Mouse (Mus musculus): ENCODE results near the gene Mfsd6.

GRCm38 (mm10) chr1:52702738-52703491 is 24.3 kb downstream of the Mfsd6 start:
- TF ChIP-seq CTCF (IDR thresholded peaks at IDR 0.05 in 2 of 3, conservative IDR thresholded peaks at IDR 0.05 in 1 of 3; ENCODE audit: control insufficient read depth in 1 of 3, insufficient read depth in 1 of 3, low read depth in 2 of 3, low read length in 3 of 3, poor library complexity in 1 of 3, severe bottlenecking in 1 of 3) (no peak), KAT2A (conservative IDR thresholded peaks at IDR 0.05; ENCODE audit: low read depth, low read length) (no peak), POLR2AphosphoS5 (IDR thresholded peaks at IDR 0.05; ENCODE audit: borderline replicate concordance, low read depth, low read length) (no peak), MAFK (IDR thresholded peaks at IDR 0.05; ENCODE audit: borderline replicate concordance, low read depth, low read length) (no peak), POLR2AphosphoS2 (IDR thresholded peaks at IDR 0.05; ENCODE audit: low read length) (no peak), POLR2A (IDR thresholded peaks at IDR 0.05; ENCODE audit: control insufficient read depth in 1 of 2, insufficient read depth in 1 of 2, low read depth in 1 of 2, low read length in 2 of 2, poor library complexity in 1 of 2) (no peak), HCFC1 (IDR thresholded peaks at IDR 0.05; ENCODE audit: low read depth, low read length) (no peak), UBTF (IDR thresholded peaks at IDR 0.05; ENCODE audit: borderline replicate concordance, insufficient read depth, low read depth, low read length) (no peak), GABPA (IDR thresholded peaks at IDR 0.05; ENCODE audit: low read depth, low read length) (no peak)
